Mouse (Mus musculus) limb, embryonic 14.5 days (tissue): ENCODE measurements around the gene Pqlc3. TPM values are rescaled to one million over a fixed set of nuclear protein-coding genes. Genes with fewer than 3 reads are reported as not detected.

Source experiments
- ATAC-seq: fragments of 200-750 bp; cut with Nextera tagmentation; 2 replicates; pipeline ENCODE4 v1.8.0; 2017; ENCODE audit warnings: low read depth, moderate number of reproducible peaks, moderate TSS enrichment; ENCODE audit not compliant: low FRiP score
- DNase-seq: peaks from one replicate; pipeline ENCODE4 v3.0.0-alpha.2; 2015; ENCODE audit warnings: low spot score
- H3K27ac ChIP-seq: fragments of 300-500 bp; sonication (generic); replicated peaks from 2 replicates; pipeline ENCODE4 v1.5.1; 2014; ENCODE audit warnings: low read depth, mild to moderate bottlenecking, low read length, moderate library complexity, mixed read lengths
- H3K27me3 ChIP-seq: fragments of 300-500 bp; sonication (generic); 2 replicates; pipeline ENCODE4 v1.6.1; 2014; ENCODE audit warnings: low read length, mixed read lengths; ENCODE audit not compliant: control insufficient read depth, insufficient read depth
- H3K36me3 ChIP-seq: fragments of 300-500 bp; sonication (generic); 2 replicates; pipeline ENCODE4 v1.6.1; 2014; ENCODE audit warnings: mild to moderate bottlenecking, low read length, moderate library complexity, mixed read lengths; ENCODE audit not compliant: control insufficient read depth, insufficient read depth
- H3K4me1 ChIP-seq: fragments of 300-500 bp; sonication (generic); 2 replicates; pipeline ENCODE4 v1.6.1; 2014; ENCODE audit warnings: antibody characterized with exemption, low read length, mixed read lengths; ENCODE audit not compliant: control insufficient read depth, insufficient read depth
- H3K4me2 ChIP-seq: fragments of 300-500 bp; sonication (generic); replicated peaks from 2 replicates; pipeline ENCODE4 v1.6.1; 2014; ENCODE audit warnings: low read depth, mild to moderate bottlenecking, low read length, moderate library complexity; ENCODE audit not compliant: severe bottlenecking
- H3K4me3 ChIP-seq: fragments of 300-500 bp; sonication (generic); replicated peaks from 2 replicates; pipeline ENCODE4 v1.5.1; 2014; ENCODE audit warnings: low read length
- H3K9ac ChIP-seq: fragments of 300-500 bp; sonication (generic); 2 replicates; pipeline ENCODE4 v1.6.1; 2014; ENCODE audit warnings: mild to moderate bottlenecking, low read depth, low read length, moderate library complexity; ENCODE audit not compliant: severe bottlenecking
- H3K9me3 ChIP-seq: fragments of 300-500 bp; sonication (generic); 2 replicates; pipeline ENCODE4 v1.6.1; 2016; ENCODE audit warnings: low read length; ENCODE audit not compliant: control insufficient read depth
- POLR2A ChIP-seq: fragments of 200-500 bp; IDR thresholded peaks from 2 replicates; pipeline ENCODE4 v1.8.0; 2012; ENCODE audit warnings: inconsistent platforms, mild to moderate bottlenecking, moderate library complexity, borderline replicate concordance; ENCODE audit not compliant: insufficient read depth, insufficient read length; ENCODE audit errors: extremely low read depth
- WGBS: fragments of 180-500 bp; shearing (Covaris S2); extraction: QIAGEN DNeasy Blood & Tissue Kit; methylation state at CpG from one replicate; pipeline ENCODE4 v1.1.7; 2014; 5-methylcytosine and 5-hydroxymethylcytosine counted together
- polyA plus RNA-seq, 2 experiments: library from polyadenylated mRNA; depleted of rRNA in 1 of 2; stranded (reverse) in 1 of 2; unstranded in 1 of 2; fragments of >200 nt; fragmentation: Nextera tagmentation in 1 of 2; extraction: Ambion mirVana in 1 of 2; gene quantifications; 2 replicates each; pipeline versions ENCODE4 v1.2.1 to v1.2.3; 2012 to 2014

Pqlc3 gene
- polyA plus RNA-seq, 2 experiments = 8.4 to 12.8 TPM

DNA sequence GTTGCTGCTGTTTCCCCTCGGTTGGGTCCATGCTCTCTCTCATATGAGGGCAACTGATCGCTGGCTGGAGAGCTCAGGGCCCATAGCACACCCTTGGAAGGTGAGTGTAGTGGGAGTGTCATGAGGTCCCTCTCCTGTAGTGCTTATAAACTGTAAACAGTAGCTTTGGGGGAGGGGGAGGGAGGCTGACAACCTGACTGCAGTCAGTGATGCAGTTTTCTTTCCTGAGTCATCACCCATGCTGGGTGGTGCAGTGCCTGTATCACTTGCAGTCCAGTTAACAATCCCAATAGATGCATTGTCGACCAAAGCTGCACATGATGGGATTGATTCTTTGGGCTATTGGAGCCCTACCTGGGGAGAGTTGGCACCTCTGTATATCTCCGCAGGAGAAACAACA lies 1.0 kb upstream of the Pqlc3 start:
- no peak overlapping the region for H3K9ac ChIP-seq
- no peaks in the 10 kb centered on the region for H3K36me3 ChIP-seq
- H3K27me3 ChIP-seq = peaks cover 12% of the 10 kb centered on the region; the same call in 1 of the 2 replicates
- no peak overlapping the region for H3K27ac ChIP-seq
- H3K9me3 ChIP-seq = no peaks in the 10 kb centered on the region
- H3K4me3 ChIP-seq = no peak overlapping the region
- TF ChIP-seq POLR2A = no peak
- WGBS = 49% methylated on average over 4 of the region's 4 CpGs
- H3K4me2 ChIP-seq = no peak overlapping the region
- DNase-seq = no peak
- no peak for ATAC-seq
- H3K4me1 ChIP-seq = peaks cover 10% of the 10 kb centered on the region

DNA sequence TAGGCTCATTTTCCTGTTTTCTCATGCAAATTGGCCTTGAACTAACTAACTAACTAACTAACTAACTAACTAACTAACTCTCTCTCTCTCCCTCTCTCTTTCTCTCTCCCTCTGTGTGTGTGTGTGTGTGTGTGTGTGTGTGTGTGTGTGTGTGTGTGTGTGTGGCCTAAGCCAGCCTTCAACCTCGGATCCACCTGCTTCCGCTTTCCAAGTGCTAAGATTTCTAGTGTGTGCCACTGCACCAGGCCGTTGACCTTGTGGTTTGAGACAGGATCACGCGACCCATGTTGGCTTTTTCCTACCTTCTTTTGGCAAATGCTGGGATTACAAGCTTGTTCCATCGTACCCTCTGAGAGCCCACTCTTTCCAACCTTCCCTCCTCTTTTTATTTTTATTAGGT lies 420 bp upstream of the Pqlc3 start:
- 47% methylated on average over 6 of the region's 6 CpGs for WGBS
- no peak overlapping the region for H3K27ac ChIP-seq
- no peak for TF ChIP-seq POLR2A
- no peak overlapping the region for H3K4me2 ChIP-seq
- peaks cover 12% of the 10 kb centered on the region; the same call in 1 of the 2 replicates for H3K27me3 ChIP-seq
- H3K9ac ChIP-seq = no peak overlapping the region
- DNase-seq = no peak
- no peaks in the 10 kb centered on the region for H3K9me3 ChIP-seq
- H3K4me1 ChIP-seq = peaks cover 10% of the 10 kb centered on the region
- no peaks in the 10 kb centered on the region for H3K36me3 ChIP-seq
- no peak for ATAC-seq
- H3K4me3 ChIP-seq = no peak overlapping the region

DNA sequence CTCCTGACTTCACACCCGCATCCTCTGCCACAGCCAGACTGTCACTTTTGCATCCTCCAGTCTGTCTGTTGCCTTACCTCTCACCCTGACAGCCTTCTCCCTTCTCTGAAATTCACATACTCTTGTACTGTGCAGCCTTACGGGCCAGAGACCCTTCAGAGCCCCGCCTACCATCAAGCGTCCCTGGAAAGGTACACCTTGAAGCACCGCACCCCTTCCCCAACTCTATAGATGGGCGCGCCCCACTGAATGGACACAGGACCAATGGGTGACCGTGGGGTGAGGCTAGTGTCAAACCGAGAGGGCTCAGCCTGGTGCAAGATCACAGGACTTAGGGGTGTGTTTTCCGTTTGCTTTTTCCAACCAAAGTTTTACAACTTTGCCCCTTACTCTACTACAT lies 1.1 kb downstream of the Pqlc3 start:
- no peak for TF ChIP-seq POLR2A
- ATAC-seq = no peak; the same call in 1 of the 2 replicates
- WGBS = 7% methylated on average over 10 of the region's 10 CpGs
- peak overlapping the region; percentile 59 for H3K4me3 ChIP-seq
- H3K27ac ChIP-seq = no peak overlapping the region
- H3K27me3 ChIP-seq = peaks cover 12% of the 10 kb centered on the region; the same call in 1 of the 2 replicates
- H3K36me3 ChIP-seq = no peaks in the 10 kb centered on the region
- H3K4me1 ChIP-seq = peaks cover 10% of the 10 kb centered on the region
- no peak for DNase-seq
- peak overlapping the region; percentile 91 for H3K4me2 ChIP-seq
- no peaks in the 10 kb centered on the region for H3K9me3 ChIP-seq
- peak overlapping the region; percentile 53 for H3K9ac ChIP-seq

GRCm38 (mm10) chr12:16996886-16997462 lies 3.2 kb downstream of the Pqlc3 start:
- Histone ChIP-seq H3K4me3 (no peak overlapping the region), H3K4me2 (no peak overlapping the region), H3K27me3 (peaks cover 12% of the 10 kb centered on the region; the same call in 1 of the 2 replicates), H3K36me3 (peaks cover 2% of the 10 kb centered on the region; the same call in 1 of the 2 replicates), H3K27ac (no peak overlapping the region), H3K4me1 (peaks cover 10% of the 10 kb centered on the region), H3K9ac (no peak overlapping the region), H3K9me3 (no peaks in the 10 kb centered on the region)
- DNase-seq (no peak), ATAC-seq (no peak)
- no peak for TF ChIP-seq POLR2A
- 87% methylated on average over 5 of the region's 5 CpGs for WGBS

- peaks cover 10% of the 10 kb centered on the region for H3K4me1 ChIP-seq
- peaks cover 2% of the 10 kb centered on the region; the same call in 1 of the 2 replicates for H3K36me3 ChIP-seq
- no peaks in the 10 kb centered on the region for H3K9me3 ChIP-seq
- H3K27me3 ChIP-seq = peaks cover 12% of the 10 kb centered on the region; the same call in 1 of the 2 replicates
- 84% methylated on average over 5 of the region's 5 CpGs for WGBS
- no peak overlapping the region for H3K4me2 ChIP-seq
- TF ChIP-seq POLR2A = no peak
- H3K4me3 ChIP-seq = no peak overlapping the region
- H3K27ac ChIP-seq = no peak overlapping the region
- DNase-seq (no peak), ATAC-seq (no peak)
- no peak overlapping the region for H3K9ac ChIP-seq
Observed at GRCm38 (mm10) chr12:16996281-16996680, 3.9 kb downstream of the Pqlc3 start.
